Mouse (Mus musculus) spleen, embryonic (tissue): ENCODE measurements around the gene Rps25.

ENCODE experiments used
- CTCF ChIA-PET: fragments of 350-600 bp; sonication (Branson Sonifier 250); formaldehyde crosslinking; loops from one replicate; lab custom pipeline; 2022; lab: Charles Lee

Gene Rps25

DNA sequence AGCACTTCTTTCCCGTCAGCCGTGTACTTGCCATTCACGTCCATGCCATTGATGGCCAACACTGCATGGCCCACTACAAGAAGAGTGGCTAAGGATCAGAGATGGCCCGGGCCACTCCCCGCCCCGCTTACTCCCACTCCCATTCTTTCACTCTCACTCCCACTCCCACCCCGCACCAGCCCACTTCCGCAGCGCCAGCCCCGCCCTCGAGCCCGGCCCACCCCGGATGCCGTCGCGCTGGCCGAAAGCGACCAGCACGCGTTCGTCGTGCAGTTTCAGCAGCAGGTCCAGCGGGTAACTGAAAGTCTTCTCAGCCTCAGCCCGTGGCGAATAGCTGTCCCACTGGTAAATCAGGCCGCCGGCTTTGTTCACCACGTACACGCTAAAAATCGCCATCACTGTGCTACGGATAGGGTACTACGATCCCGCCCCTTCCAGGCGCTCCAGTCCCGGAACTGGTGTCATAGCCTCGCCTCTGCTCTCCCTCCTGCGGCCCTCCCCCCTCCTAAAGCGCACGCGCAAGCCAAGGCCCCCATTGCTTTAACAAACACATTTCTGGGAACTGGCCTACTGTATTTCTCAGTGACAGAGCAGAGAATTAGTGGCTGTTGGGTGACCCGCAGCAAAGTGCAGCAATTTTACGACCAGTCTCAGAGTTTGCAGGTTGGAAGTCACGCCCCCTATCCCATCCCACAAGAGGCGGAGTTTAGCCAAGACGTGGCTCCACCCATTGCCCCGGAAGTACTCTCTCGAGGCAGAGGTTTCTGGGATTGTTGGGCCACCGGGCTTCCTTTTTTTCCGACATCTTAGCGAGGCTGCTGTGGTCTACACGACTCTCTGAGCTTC is at the start of gene Rps25, which contains the start of gene Trappc4:
TSS of gene Rps25 (plus strand) at position 234 of the 846 bp plus-strand sequence.
TSS of gene Trappc4 (minus strand) at position 695 of the 846 bp plus-strand sequence.
- CTCF ChIA-PET: interaction anchor here (0.5 to 0.6 kb wide), 2 partner anchors 9 to 275 kb away, joined by 3 to 4 read pairs; no protein-coding TSS in a partner anchor

DNA sequence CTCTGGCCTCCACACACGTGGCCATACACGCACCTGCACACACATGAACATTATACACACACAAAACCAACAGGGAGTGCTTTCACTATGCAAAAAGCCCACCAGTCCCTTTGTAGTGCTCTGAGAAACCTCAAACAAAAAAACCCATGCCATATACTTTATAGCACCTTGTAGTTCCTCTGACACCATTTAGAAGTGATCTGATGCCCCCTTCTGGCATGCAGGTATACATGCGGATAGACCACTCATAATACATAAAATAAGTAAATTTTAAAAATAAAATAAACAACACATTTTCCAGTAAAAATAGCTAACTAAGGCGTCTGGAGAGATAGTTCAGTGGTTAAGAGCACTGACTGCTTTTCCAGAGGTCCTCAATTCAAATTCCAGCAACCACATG is 49.7 kb upstream of the Rps25 start:
- CTCF ChIA-PET: no interaction called here

DNA sequence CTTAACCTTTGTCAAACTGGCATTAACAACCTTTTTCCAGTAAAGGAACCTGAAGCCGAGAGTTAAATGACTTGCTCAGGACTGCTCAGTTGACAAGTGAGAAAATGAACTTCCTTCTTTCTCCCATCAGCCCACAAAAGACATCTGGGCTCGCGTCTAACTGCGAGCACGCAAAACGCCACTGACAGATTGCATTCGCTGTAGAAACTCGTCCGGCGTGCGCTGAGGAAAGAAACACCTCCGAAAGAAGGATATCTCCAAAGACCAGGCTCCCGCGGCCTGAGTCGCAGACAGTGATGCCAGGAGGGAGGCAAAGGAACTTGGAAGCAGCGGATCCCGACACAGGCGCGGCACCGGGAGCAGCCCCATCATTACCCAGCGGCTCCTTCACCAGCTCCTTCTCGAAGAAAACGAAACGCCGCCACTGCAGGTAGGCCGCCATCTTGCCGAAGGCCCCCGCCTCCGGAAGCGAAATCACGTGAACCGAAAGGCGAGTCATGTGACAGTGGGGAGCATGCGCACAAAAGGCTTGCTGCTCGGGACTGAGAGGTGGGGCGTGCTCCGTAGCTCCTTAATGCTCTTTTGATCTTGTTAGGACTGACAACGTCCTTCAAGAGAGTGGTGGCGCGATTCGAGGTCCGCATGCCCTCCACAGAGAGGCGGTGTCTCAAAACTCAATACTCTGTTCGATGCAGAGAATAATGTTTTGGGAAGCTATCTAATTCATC is 45.6 kb upstream of the Rps25 start, which contains the start of gene Vps11:
TSS of gene Vps11 (minus strand) at position 481 of the 728 bp plus-strand sequence.
- CTCF ChIA-PET: interaction anchor here (0.7 to 1.6 kb wide), 3 partner anchors 19 to 294 kb away, joined by 3 to 4 read pairs (median 3); no protein-coding TSS in a partner anchor

DNA sequence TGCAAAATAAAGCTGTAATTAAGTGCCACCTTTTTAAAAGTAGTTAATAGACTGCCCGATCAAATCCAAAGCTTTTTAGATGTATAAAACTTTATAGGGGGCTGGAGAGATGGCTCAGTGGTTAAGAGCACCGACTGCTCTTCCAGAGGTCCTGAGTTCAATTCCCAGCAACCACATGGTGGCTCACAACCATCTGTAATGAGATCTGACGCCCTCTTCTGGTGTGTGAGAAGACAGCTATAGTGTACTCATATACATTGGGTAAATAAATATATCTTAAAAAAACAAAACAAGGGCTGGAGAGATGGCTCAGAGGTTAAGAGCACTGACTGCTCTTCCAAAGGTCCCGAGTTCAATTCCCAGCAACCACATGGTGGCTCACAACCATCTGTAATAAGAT is 45.0 kb upstream of the Rps25 start:
- CTCF ChIA-PET: interaction anchor here (0.7 to 1.6 kb wide), 4 partner anchors 18 to 295 kb away, joined by 3 to 4 read pairs (median 4); no protein-coding TSS in a partner anchor

DNA sequence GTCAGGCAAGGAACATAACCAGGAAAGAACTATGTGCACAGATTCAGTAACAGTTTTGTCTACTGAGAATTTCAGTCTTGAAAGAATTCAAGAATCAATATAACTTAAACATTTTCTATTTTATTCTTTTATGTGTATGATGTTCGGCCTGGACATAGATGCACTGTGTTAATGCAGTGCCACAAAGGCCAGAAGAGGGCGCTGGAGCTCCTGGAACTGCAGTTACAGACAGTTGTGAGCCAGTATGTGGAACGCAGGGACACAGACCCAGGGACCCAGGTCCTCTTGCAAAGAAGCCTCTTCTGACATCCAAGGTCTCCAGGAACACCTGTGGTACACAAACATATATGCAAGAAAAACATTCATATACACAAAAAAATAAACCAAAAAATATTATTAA is 42.5 kb upstream of the Rps25 start:
- CTCF ChIA-PET: no interaction called here

DNA sequence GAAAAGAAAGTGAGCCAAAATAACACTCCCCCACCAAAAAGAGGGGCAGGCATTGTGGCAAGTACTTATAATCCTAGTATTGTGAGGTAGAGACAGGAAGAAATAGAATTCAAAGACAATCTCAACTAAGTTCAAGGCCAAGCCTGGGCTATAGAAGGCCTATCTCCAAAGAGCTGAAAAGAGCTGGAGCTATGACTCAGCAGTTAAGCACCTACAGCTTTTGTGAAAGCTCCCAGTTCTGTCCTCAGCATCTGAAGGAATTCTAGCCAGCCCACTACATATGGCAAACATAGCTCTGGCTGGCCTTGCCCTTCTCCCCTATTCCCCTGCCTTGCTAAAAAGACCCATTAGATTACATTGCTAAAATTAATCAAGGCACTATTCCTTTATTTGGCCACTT is 33.6 kb upstream of the Rps25 start:
- CTCF ChIA-PET: no interaction called here

DNA sequence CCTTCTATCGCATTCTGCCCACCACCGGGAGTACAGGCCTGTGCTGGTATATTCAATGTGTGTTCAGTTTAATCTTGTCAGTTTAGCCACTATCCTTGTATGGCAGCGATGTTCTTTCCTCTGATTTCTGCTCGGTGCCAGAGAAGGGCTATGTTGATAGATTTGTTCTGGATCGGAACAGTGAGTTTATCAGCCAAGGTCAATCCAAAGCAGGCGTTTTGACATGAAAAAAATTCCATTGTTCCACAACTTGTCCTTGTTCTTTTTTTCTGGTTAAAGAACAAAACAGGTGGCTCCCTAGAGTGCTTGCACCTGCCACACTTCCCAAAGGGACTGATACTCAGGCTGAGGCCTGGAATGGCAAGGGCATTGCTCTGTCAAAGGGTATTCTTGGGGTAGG is 30.8 kb upstream of the Rps25 start:
- CTCF ChIA-PET: no interaction called here

DNA sequence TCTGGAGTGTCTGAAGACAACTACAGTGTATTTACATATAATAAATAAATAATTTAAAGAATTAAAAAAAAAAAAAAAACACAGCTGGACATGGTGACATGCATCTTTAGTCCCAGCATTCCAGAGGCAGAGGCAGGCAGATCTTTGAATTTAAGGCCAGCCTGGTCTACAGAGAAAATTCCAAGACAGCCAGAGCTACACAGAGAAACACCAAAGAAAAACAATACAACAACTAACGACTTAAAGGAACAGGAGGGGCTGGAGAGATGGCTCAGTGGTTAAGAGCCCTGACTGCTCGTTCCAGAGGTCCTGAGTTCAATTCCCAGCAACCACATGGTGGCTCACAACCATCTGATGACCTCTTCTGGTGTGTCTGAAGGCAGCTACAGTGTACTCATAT is 29.6 kb upstream of the Rps25 start:
- CTCF ChIA-PET: interaction anchor here (0.6 to 0.7 kb wide), 2 partner anchors 44 to 223 kb away, joined by 6 to 7 read pairs; no protein-coding TSS in a partner anchor

DNA sequence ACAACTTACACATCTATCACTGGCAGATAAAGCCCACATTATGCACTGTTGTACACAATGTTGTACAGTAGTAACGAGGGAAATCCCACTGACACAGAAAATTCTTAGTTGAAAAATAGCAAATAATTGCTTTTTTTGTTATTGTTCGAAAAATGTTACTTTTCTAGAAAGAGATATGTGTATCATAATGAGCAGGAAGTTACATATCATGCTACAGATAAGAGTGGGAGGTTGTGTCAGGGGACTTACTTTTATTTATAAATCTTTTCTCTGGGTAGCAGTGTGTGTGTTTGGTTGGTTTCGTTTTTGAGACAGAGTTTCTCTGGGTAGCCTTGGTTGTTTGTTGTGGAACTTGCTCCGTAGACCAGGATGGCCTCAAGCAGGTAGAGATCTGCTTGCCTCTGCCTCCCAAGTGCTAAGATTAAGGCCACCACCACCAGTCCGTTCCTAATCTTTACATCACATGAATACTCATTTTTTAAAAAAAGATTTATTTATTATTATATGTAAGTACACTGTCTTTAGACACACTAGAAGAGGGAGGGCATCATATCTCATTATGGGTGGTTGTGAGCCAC is 28.7 kb upstream of the Rps25 start:
- CTCF ChIA-PET: interaction anchor here (1.0 kb wide), 1 partner anchor 76 kb away, joined by 3 read pairs; no protein-coding TSS in a partner anchor

DNA sequence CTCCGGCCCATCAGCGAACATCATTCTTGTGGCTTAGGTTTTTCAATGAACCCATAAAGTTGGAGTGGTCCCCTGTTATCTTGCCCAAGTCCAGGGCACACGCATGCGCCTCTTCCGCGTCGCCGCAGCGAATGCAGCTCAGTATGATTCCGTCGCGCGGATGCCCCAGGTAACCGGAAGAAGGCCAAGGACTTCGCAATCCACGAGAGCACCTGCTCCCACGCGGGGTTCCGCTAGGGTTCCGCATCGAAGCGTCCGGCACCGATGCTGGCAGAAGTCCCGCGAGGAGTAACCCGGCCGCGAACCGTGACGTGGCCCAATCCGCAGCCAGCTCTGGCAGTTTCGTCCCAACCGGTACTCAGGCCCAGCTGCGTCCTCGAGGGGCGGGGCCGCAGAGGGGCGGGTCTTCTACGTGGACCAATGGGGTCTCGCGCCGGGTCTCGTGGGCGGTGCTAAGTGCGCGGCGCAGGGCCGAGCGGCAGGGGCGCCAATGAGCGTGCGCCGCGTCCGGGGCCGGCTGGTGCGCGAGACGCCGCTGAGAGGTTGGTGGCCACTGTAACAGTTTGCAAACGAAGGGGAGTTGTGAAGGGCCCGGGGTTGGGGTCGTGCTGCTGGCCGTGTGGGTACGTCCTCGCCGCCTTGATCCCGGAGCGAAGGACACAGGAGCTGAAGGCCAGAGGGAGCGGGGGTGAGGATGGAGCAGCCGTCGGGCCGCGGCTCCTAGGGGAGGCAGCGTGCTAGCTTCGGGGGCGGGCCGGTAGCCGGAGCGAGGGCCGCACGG is 27.7 kb upstream of the Rps25 start, which contains the start of gene Hyou1:
TSS of gene Hyou1 (plus strand) at position 437 of the 781 bp plus-strand sequence.
- CTCF ChIA-PET: interaction anchor here (1.0 to 1.2 kb wide), 2 partner anchors 17 to 77 kb away, joined by 3 to 4 read pairs; partner anchors contain the start of gene Vps11

DNA sequence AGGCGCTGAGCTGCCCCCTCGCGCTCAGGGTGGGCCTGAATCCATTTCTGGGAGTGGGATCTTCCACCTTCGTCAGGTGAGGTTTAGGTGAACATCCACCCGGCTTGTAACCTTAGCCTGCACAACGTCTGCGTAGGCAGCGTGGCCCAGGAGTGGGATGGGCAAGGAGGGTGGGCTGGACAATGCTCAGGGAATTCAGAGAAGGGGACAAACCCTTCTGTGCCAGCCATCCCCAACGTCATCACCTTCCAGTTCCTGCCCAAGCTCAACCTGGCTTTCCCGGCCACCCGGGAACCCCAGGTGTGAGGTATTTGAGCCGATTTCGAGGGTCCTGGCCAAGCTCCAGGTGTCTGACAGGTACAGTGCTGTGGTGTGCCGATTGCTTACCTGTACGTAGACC is 27.1 kb upstream of the Rps25 start:
- CTCF ChIA-PET: interaction anchor here (1.2 kb wide), 1 partner anchor 18 kb away, joined by 4 read pairs; the partner anchor contains the start of gene Vps11

DNA sequence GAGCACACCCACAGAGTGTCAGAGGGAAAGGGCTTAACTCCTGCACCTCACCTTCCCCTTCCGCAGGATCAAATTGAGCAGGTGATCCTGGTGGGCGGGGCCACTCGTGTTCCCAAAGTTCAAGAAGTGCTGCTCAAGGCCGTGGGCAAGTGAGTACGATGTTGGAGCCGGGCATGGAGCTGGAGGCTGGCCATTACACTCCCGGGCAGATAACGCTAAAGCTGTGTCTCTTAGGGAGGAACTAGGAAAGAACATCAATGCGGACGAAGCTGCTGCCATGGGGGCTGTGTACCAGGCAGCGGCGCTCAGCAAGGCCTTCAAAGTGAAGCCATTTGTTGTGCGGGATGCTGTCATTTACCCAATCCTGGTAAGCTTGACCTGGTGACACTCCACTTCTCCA is 22.3 kb upstream of the Rps25 start:
- CTCF ChIA-PET: no interaction called here

DNA sequence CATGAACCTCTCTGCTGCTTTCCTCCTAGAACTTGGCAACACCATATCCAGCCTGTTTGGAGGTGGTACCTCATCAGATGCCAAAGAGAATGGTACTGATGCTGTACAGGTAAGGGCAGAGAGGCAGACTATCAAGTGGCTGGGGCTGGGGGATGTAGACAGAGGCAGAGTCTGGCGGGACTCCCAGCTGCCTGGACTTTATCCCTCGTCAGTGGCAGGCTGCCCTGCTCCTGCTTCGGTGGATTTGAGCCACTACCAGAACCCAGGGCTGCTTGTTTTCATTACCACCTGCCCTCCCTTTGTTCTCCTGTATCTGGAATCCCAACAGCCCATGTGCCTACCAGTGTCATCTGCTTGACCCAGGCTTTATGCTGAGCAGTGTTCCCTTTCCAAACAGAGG is 19.7 kb upstream of the Rps25 start:
- CTCF ChIA-PET: no interaction called here

DNA sequence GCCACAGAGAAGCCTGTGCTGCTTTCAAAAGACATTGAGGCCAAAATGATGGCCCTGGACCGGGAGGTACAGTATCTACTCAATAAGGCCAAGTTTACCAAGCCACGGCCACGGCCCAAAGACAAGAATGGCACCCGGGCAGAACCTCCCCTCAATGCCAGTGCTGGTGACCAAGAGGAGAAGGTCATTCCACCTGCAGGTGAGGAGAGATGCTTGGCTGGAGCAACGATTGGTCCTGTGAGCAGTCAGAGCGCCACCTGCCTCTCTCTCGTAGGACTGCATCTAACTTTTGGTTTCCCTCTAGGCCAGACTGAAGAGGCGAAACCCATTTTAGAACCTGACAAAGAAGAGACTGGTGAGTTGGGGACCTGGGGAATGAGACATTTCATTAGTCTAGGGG is 17.7 kb upstream of the Rps25 start:
- CTCF ChIA-PET: no interaction called here

DNA sequence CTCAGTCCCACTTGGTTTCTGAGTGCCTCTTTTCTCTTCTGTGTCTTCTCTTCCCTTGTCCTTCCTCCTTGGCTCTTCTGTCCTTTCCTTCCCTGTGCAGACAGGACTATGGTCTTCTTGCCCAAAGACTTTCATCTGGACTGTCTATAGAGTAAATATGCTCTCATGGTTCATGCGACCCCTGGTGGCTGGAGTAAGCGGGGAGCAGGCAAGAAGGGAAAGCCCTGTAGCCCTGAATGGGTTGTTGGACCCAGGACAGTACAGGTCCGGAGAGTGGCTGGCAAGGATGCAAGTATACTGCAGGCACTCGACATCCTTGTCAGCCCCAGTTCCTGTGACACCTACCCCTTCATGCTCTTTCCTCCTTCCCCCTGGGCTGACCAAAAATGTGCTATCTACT is 15.5 kb upstream of the Rps25 start:
- CTCF ChIA-PET: interaction anchor here (0.7 kb wide), 1 partner anchor 10 kb away, joined by 11 read pairs; no protein-coding TSS in a partner anchor

DNA sequence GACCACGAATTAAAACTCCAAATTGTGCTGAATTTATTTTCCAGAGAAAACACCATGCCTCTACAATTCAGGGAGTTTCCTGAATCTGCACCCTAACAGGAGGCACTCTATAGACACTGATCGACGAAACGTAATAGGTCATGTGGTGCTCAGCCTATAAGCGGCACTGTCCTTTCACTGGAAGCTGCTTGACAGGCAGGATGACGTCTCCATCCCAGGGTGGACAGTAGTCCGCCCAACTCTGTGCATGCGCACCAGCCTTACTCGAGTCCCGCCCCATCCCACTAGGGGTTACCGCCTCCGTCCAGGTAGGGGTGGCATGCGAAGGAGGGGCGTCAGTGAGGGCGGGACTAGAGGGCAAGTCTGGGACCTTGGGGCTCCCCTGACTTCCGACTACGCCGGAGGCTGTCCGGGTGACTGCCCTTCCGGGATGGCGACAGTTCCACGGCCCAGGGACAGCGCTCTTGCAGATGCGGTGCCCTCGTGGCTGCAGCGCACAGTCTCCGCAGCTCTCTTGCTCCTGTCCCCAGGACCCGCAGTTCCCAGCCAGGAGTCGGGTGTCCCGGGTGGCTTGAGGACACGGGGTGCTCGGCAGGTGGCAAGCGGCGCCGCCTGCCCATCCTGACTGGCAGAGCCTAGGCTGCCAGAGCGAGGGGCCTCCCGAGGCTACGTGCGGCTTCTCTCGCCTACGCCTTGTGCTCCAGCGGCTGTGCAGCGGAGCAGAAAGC is 10.1 kb upstream of the Rps25 start, which contains the start of gene Slc37a4:
TSS of gene Slc37a4 (plus strand) at position 169 of the 728 bp plus-strand sequence.
- CTCF ChIA-PET: no interaction called here

DNA sequence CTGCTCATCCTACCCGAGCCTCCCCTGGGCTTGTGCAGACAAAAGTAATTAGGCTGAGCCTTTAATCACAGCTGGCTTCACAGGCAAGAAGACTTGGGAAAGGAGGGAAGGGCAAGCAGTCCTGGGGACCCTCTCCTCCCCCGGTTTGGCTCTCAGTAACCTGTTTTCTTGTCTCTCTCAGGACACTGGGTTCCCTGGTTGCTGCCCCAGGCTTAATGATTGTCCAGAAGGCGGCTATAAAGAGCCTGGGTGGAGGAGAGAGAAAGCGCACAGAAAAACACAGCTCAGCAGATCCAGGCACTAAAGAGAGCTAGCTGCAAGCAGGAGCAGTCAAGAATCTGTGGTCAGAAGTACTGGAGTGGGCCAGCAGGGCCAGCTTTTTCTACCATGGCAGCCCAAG is 8.9 kb upstream of the Rps25 start:
- CTCF ChIA-PET: no interaction called here

DNA sequence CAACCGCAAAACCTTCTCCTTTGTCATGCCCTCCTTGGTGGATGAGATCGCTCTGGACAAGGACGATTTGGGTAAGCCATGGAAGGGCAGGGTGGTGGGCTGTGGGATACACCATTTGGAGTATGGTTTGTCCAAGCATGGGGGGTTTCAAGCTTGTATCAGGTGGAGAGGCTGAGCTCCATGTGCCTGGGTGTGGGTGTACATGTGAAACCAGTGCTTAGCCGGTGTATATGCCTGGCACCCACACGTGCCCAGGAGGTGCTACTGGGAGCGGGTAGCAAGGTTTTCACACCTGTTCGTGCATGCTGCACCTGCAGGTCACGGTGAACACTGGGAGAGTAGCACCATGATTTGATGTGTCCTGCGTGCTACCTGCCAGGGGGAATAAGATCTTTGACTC is 8.4 kb upstream of the Rps25 start:
- CTCF ChIA-PET: no interaction called here

DNA sequence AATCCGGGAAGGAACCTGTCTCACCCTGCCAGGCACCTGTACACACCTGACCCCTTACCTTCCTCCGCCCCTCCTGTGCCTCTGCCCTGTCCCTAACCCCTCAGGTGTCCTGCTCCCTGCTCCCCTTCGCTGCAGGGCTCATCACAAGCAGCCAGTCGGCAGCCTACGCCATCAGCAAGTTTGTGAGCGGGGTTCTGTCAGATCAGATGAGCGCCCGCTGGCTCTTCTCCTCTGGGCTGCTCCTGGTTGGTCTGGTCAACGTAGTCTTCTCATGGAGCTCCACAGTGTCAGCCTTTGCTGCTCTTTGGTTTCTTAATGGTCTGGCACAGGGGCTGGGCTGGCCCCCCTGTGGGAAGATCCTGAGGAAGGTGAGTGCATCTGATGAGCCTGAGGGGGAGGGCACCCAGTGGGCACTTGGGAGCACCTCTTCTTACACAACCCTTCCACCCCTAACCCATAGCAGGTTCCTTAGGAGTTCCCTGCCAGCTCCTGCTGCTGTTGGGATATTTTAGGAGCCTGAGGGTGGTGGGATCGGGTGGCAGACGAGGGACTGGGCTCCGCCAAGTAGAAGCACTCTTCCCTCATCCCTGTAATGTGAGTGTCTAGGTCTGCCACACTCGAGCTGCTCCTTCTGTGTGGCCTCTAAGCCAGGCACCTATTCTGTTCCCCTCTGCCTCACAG is 7.7 kb upstream of the Rps25 start:
- CTCF ChIA-PET: no interaction called here
